Mouse (Mus musculus): ENCODE data around the gene Rc3h2.

Rc3h2 gene

DNA sequence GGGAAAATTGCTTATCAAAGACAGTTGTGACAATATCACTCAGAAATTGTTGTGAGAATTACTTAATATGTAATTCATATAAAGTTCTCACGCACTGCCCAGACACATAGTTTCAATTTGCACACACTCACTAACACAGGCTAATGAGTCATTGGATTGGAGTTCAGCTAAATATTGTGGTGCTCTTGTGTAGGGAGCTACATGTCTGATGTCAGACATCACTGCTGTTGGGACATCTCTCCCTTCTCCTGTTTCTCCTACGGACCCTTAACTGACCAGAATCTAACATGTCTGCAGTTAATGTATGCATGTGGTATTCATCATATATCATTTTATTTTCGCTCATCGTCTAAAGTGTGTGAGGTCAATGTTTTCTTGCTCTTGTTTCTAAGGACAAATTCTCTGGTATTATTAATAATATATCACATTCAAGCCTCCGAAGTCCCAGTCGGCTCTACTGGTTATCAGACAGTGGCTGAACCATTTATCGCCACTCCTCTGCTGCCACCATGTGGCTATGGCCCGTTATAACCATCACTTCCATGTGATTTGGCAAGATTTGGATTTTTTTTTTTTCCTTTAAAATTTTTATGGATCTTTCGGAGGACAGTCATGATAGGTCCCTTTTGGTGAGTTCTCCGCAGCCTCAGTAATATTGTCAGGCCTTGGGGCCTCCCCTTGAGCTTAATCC, 84.1 kb downstream of the Rc3h2 start:
- peak; percentile 8 for DNase-seq (ENCODE audit: low read depth)

GRCm38 (mm10) chr2:37333321-37333720, 89.4 kb downstream of the Rc3h2 start:
- DNase-seq (ENCODE audit: low read depth), result no peak

- DNase-seq (ENCODE audit: low read depth), result no peak
Measured at GRCm38 (mm10) chr2:37326215-37326614, 96.5 kb downstream of the Rc3h2 start, which contains the start of gene Olfr368. Olfr368 (plus strand) TSS chr2:37326515.

All from c-Kit-positive CD71-positive TER-119-negative erythroid progenitor cells, embryonic 14.5 days (primary cell).